Mouse (Mus musculus): ENCODE results near the gene Dusp18. TPM values are rescaled to one million over a fixed set of nuclear protein-coding genes. Genes with fewer than 3 reads are reported as not detected.

Dusp18 gene
- total RNA-seq, 2 experiments from 2014 or later, result 0.17 to 1.2 TPM

DNA sequence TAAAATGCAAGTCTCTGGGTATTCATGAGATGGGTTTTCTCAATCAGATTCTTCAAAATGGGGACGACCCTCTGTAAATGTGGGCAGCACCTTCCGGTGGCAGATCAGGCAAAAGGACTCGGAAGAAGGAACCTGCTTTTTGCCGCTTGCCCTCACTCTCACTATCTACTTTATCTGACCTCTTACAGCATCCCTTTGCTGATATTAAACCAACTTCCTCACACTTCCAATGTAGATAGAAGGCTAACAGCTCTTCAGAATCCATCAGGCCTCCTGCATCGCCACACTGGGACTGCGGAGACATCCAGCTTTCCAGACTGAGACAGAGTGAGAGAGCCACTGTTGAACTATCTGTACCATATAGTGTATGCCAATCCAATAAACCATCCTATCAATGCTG lies 27.7 kb downstream of the Dusp18 start:
- no peak for ATAC-seq (replicated peaks; ENCODE audit: poor library complexity)

DNA sequence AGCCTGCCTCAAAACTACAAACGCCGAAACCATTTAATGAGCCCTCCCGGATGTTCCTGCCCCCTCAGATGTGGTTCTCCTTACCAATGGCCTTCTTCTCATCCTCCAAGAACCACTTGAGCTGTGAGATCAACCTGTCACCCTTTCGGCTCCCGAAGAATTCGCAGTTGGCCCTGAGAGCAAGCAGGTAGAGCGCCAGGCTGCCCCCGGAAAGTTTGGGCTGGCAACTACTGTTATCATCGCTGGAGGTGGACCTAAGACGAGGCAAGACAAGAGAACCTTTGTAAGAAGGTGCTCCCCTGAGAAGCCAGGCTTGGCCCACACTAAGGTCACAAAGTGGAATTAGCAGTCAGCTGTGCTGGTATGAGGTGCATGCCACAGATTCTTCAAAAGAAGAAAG lies 30.9 kb downstream of the Dusp18 start:
- ATAC-seq (replicated peaks; ENCODE audit: poor library complexity), result no peak

DNA sequence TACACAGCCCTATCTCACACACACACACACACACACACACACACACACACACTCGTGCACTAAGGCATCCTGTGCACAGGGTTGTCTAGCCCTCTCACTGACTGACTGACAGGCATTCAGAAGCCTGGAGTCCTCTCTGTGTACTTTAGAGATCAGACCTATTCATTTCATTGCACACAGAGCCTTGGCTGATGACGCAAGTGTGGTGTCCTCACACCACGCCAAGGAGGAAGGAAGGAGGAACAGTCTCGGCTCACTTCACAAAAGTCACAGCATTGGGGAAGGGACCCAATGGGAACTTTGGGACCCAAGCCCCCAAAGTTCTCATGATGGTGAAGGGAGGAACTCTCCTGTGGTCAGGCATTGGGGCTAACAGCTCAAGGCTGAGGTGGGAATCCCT lies 35.0 kb downstream of the Dusp18 start:
- peak; percentile 81 for ATAC-seq (replicated peaks; ENCODE audit: poor library complexity)

DNA sequence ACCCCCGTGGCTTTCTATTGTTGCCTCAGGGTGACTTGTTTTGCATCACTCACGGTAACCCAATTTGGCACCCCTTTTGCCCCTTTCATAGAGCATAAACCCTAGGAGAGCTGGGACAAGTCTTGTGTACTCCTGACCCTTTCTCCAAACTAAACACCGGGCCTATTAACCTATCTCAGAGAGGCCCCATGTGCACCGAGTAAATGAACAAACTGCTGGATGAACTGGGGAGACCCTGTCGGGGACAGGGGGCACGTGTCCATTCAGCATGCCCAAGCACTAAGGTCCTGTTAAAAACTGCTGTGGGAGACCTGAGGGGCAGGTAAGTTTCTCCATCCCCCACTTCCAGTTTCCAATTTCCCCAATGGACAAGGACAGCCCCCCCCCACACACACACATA lies 35.9 kb downstream of the Dusp18 start:
- no peak for ATAC-seq (replicated peaks; ENCODE audit: poor library complexity)

DNA sequence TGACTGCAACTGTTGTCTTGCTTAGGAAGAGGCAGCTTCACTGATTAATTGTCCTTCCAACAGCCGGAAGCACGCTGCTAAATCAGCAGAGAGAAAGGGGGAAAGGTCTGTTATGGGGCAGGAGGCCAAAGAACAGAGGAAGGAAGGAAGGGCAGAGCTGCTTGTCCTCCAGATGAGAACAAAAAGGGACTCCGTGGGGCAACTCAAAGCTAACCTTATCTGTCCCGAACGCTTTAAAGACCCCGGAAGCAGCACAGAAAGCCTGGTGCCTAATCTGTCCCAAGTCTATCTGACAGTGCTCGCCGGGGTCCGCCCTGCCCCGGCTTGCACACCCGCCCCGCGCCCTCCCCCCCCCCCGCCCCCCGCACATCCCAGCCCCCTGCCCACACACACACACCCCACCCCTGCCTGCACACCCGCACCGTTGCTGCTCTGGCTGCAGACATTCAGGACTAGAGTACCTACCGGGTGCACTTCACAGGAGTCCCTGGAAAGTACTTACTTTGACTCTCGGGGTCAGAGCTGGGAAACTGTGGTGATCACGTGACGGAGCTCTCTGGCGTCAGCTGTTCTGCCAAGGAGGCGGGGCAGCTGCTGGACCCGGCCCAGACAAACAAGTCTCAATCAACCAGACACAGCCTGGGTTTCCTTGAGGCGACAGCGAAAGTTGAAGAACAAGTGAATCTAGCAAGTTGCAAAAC lies 36.6 kb downstream of the Dusp18 start, which contains the start of gene Tcn2:
TSS of gene Tcn2 (minus strand) at position 649 of the 701 bp plus-strand sequence.
- peak; percentile 77 for ATAC-seq (replicated peaks; ENCODE audit: poor library complexity)

DNA sequence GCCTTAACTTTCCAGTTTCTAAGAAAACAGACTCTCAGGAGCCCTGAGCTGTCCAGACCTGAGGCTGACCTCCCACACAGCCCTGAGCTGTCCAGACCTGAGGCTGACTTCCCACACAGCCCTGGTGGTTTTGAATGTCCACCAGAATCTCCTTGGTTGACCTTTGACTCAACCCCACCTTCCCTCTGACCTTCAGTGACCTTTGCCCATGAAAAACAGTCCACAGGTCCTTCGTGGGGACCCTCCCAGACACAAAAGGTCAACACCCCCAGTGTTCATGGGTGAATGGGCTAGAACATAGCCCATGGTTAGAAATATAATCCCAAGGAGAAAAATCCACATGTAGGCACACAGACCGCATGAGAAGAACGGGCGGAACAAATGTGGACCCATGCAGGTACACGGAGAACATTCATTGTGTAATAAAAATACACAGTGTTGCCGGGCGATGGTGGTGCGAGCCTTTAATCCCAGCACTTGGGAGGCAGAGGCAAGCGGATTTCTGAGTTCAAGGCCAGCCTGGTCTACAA lies 38.8 kb downstream of the Dusp18 start:
- no peak for ATAC-seq (replicated peaks; ENCODE audit: poor library complexity)

DNA sequence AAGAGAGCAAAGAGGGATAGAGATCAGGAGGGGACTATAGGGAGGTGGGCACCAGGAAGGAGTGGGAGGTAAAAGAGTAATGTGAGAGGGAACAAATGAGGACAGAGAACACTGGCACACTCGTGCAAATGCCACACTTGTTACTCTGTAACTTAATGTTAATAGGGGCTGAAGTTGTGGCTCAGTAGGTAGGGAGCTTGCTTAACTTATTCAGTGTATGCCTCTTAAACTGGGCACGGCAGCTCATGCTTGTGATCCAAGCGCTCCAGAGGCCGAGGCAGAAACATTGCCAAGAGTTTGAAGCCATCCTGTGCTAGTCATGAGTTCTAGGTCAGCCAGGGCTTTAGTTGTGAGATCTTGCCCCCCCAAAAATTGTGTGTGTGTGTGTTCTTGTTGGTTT lies 40.1 kb downstream of the Dusp18 start:
- no peak for ATAC-seq (replicated peaks; ENCODE audit: poor library complexity)

DNA sequence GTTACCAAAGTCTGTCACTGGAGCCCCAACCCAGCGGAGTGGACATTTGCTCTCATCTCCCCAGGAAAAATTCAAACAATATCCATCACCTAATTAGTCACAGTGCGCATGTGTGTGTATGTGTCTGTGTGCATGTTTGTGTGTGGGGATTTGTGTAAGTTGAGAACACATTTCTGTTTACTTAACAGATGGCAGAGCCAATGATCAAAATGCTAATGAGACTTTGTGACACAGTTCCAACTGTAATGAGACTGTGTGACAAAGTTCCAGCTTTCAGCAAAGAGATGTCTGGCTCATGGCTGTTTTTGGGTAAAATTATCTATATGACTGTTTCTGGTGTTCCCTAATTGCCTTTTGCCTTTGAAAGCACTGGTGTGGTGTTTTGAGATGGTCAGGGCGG lies 41.3 kb downstream of the Dusp18 start:
- ATAC-seq (replicated peaks; ENCODE audit: poor library complexity), result no peak

DNA sequence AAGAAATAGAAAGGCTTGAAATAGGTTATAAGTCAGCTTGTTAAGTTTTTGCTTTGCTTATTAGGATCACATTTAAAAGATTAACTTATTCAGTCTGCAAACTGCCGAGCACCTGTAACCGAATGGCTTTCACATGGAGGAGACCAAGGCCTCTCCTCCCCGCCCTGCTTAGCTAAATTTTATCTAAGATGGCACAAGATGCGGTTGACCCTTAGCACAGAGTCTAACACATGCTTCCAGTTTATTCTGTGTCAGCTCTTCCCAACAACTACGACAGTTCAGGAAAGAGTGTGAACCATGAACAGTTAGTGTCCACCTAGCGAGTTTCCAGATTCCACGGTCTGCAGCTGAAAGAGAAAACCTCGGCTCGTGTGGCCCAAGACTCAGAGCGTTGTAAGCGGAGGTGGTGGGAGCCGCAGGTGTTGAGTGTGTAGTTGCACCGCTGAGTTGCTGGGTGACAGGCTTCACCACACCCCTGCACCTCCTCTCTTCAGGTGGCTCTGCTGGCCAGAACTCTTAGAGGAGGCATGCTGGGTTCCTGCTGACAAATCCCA lies 42.4 kb downstream of the Dusp18 start:
- no peak for ATAC-seq (replicated peaks; ENCODE audit: poor library complexity)

DNA sequence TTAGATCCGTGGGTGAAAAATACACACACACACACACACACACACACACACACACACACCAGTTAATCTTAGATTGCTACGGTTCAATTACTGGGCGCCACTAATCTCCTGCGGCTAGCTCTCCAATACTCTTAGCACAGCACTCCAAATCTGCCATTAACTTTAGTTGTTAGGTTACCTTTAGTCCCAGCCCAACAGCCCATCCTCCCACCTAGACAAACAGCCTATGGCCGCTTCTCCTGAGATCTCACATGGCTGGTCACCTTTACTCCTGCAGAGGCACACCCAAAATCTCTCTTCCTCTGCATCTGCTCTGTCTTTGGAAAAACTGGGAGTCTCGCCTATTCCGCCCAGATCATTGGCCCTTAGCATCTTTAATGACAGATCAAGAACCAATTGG lies 46.3 kb downstream of the Dusp18 start:
- no peak for ATAC-seq (replicated peaks; ENCODE audit: poor library complexity)

DNA sequence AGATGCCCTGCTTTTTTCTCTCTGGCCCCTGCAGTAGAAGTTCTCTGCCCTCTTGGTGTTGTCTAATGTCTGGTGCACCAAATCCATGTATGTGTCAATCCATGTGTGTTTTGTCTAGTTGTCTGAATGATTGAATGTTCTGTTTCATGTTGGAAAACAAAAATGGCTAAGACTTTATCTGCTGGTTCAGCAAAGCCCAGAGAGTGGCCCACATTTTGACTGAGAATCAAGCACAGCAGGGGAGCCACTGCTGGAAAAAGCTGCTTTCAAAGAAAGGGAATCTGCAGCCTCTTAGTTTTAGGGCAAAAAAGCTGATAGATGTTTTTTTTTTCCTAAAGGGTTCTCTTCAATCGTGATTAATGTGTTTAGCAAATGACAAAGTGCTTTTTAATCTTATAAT lies 51.3 kb downstream of the Dusp18 start:
- no peak for ATAC-seq (replicated peaks; ENCODE audit: poor library complexity)

Other genes starting within 250 kb of the Dusp18 start
- 26.4 and 29.5 TPM in 2 replicates for gene Morc2a, start 246.0 kb upstream of the Dusp18 start, total RNA-seq (2015)
- gene Morc2a, start 246.0 kb upstream of the Dusp18 start, total RNA-seq (2017), result 29.6 and 38.8 TPM in 2 replicates
- gene Osbp2, start 31.3 kb upstream of the Dusp18 start, total RNA-seq (2015), result not detected in 2 replicates
- not detected in 2 replicates for gene Osbp2, start 31.3 kb upstream of the Dusp18 start, total RNA-seq (2017)
- gene 4921536K21Rik, start 142 bp upstream of the Dusp18 start, total RNA-seq (2015), result not detected in 2 replicates
- gene 4921536K21Rik, start 142 bp upstream of the Dusp18 start, total RNA-seq (2017), result not detected in 2 replicates
- gene Slc35e4, start 19.4 kb downstream of the Dusp18 start, total RNA-seq (2015), result 0.94 and 2.5 TPM in 2 replicates
- gene Slc35e4, start 19.4 kb downstream of the Dusp18 start, total RNA-seq (2017), result 1.5 and 3.0 TPM in 2 replicates
- gene Tcn2, start 36.9 kb downstream of the Dusp18 start, total RNA-seq (2015), result 87.8 and 102 TPM in 2 replicates
- gene Tcn2, start 36.9 kb downstream of the Dusp18 start, total RNA-seq (2017), result 40.8 and 50.5 TPM in 2 replicates
- 67.7 and 87.4 TPM in 2 replicates for gene Pes1, start 68.7 kb downstream of the Dusp18 start, total RNA-seq (2015)
- gene Pes1, start 68.7 kb downstream of the Dusp18 start, total RNA-seq (2017), result 168 and 183 TPM in 2 replicates
- gene 4930556J24Rik, start 81.5 kb downstream of the Dusp18 start, total RNA-seq (2015), result not detected in 2 replicates
- not detected in 2 replicates for gene 4930556J24Rik, start 81.5 kb downstream of the Dusp18 start, total RNA-seq (2017)
- gene Gal3st1, start 88.4 kb downstream of the Dusp18 start, total RNA-seq (2015), result 0.37 TPM in 1 of 2 replicates, not detected in the other
- 0.30 and 0.75 TPM in 2 replicates for gene Gal3st1, start 88.4 kb downstream of the Dusp18 start, total RNA-seq (2017)
- not detected in 2 replicates for gene Sec14l4, start 136.2 kb downstream of the Dusp18 start, total RNA-seq (2015)
- not detected in 2 replicates for gene Sec14l4, start 136.2 kb downstream of the Dusp18 start, total RNA-seq (2017)
- not detected in 2 replicates for gene Sec14l3, start 169.6 kb downstream of the Dusp18 start, total RNA-seq (2015)
- not detected in 2 replicates for gene Sec14l3, start 169.6 kb downstream of the Dusp18 start, total RNA-seq (2017)
- 9.7 and 12.0 TPM in 2 replicates for gene Mtfp1, start 200.2 kb downstream of the Dusp18 start, total RNA-seq (2015)
- 9.2 and 12.0 TPM in 2 replicates for gene Mtfp1, start 200.2 kb downstream of the Dusp18 start, total RNA-seq (2017)
- 0.71 and 0.72 TPM in 2 replicates for gene Sec14l2, start 228.2 kb downstream of the Dusp18 start, total RNA-seq (2015)
- 0.87 and 1.7 TPM in 2 replicates for gene Sec14l2, start 228.2 kb downstream of the Dusp18 start, total RNA-seq (2017)
- 2.5 and 4.7 TPM in 2 replicates for gene Rnf215, start 240.0 kb downstream of the Dusp18 start, total RNA-seq (2015)
- 5.9 and 8.8 TPM in 2 replicates for gene Rnf215, start 240.0 kb downstream of the Dusp18 start, total RNA-seq (2017)